Mouse (Mus musculus) granulocyte monocyte progenitor cell, adult 5-6 weeks (primary cell): ENCODE results near the gene Otud7b. TPM values are rescaled to one million over a fixed set of nuclear protein-coding genes. Genes with fewer than 3 reads are reported as not detected.
"Not testable (repeated sequence)": the region's sequence is repeated elsewhere in the genome, so short reads cannot be mapped to it uniquely, and the experiment has no call there.

Source experiments
- ATAC-seq: replicated peaks from 2 replicates; pipeline ENCODE4 v1.8.0; 2016; ENCODE audit warnings: mild to moderate bottlenecking, moderate TSS enrichment, inconsistent platforms; ENCODE audit not compliant: poor library complexity, severe bottlenecking
- total RNA-seq, 2 experiments: library from RNA; stranded (forward) in 1 of 2; stranded (reverse) in 1 of 2; fragments of 200-712, 200-1000 nt in 1 of 2; fragments of >200 nt in 1 of 2; fragmentation: Nextera tagmentation in 1 of 2; gene quantifications; 2 replicates each; pipeline ENCODE4 v1.2.3; 2014 to 2017

The Otud7b gene
- total RNA-seq, 2 experiments from 2014 or later: 6.1 to 8.8 TPM

DNA sequence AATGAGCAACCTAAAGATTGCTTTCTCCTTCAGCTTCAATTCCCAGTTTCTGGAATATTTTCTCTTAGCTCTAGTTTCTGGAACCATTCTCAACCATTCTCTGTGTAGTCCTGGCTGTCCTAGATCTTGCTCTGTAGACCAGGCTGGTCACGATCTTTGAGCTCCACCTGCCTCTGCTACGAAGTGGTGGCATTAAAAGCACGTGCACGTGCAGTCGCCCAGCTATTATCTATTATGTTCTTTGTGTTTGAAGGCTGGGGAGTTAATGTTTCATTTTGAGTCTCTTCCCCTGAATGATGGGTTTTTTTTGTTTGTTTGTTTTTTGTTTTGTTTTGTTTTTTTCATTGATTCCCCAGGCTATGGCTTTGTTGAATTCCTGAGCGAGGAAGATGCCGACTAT is 68.9 kb downstream of the Otud7b start:
- no peak for ATAC-seq

DNA sequence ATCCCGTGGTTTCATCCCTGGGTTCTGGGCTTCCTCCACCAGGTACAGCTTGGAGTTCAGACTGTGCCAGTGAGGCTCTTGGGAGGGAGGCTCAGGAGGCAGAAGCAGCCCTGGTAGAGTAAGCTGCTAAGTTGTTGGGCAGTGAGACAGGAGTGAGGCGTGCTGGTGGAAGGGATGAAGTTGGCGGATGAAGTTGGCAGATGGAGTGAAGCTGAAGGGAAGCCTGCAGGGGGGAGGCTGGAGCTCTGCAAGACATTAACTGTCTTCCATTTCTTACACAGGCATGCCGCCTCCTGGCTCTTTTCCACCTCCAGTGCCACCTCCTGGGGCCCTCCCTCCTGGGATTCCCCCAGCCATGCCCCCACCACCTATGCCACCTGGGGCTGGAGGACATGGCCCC is 69.7 kb downstream of the Otud7b start:
- not testable (repeated sequence) for ATAC-seq

DNA sequence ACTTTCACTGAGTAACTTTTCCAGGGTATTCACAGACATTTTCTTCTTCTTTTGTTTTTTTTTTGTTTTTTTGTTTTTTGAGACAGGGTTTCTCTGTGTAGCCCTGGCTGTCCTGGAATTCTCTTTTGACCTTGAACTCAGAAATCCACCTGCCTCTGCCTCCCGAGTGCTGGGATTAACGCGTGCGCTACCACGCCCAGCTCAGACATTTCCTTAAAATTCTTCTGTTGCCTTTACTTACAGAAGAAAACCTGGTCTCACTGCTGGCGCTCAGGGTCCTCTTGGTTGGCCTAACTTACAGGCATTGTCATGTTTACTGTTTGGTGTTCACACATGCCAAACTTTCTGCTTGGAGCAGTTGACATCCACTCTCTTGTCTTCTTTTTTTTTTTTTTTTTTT is 70.9 kb downstream of the Otud7b start:
- no peak for ATAC-seq

DNA sequence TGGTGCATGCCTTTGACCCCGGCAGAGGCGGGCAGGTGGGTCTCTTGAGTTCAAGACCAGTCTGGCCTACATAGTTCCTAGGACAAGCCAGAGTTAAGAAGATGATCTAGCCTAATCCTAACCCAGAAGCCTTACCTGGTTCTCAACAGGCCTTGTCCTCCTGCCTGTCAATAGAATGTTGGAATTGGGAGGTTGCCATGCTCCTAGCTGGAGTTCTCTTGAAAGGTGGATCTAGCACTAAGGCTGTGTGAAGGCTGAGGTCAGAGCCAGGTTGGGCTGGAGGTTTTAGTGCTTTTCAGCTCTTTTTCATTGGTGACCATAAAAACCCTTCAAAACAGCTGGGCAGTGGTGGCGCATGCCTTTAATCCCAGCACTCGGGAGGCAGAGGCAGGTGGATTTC is 74.1 kb downstream of the Otud7b start:
- ATAC-seq: no peak

DNA sequence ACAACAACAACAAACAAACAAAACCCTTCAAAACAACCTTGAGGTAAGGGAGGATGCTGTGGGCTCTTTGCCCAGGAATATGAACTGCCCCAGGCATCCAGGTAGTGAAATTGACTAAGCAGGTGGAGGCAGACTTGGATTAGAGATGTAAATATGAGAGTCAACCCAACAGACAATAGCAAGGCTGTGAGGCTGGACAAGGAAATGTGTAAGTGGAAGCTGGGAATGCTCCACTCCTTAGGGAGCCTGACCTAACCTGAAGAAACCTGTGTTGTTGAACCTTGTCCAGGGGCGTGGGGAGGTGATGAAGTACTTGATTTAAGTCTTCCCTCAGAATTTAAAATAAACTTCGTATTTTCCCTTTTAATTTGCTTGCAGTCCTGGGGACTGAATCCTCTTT is 74.6 kb downstream of the Otud7b start:
- ATAC-seq: no peak

DNA sequence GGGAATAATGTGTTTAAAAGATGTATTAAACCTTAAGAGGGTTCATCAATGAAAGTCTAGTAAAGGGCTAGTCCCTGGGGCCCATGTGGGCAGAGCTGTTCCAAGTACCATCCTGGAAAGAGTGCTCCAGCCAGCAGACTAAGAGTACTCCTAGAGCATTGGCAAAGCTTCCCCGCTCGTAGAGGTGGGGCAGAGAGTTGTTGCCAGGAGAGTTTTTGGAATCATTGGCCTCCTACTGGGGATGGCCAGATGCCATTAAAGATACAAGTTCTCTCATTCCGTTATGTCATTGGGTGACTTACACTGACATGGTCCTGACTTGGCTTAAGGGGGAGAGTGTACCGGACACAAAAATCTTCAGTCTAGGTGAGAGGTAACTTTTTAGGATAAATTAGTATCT is 75.2 kb downstream of the Otud7b start:
- no peak for ATAC-seq

DNA sequence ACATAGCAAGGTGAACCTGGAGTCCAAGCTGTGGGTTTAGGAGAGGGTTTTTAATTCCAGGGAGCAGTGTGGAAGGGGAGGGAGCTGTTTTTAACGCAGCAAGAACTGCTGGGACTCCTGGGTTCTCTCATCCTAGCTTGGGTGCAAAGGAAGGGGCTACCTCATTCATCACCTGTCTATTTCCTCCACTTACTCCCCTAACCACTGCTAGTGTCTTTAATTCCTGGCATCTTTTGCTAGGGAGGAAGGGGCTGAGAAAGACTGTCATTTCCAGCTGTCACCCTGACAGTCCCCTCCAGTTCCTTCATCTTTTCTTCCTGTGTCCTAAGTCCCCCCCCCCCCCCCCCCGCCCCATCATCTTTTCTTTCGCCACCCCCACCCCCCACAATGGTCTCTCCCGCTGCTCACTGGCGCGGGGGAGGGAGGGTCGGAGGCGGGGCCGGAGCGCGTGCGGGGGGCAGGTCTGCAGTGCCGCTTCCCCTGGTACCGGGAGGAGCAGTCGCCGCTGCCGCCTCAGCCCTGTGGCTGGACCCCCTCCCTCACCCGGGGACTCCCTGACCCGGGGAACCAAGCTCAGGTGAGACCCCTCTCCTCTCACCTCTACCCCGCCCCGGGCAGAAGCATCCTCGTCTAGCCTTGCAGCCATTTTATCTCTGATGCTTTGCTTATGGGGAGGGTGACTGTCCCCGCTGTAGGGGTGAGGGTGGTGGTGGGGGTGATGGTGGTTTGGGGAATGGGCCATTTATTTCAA is 76.6 kb downstream of the Otud7b start, which contains the start of gene Sv2a:
Sv2a (plus strand) TSS at position 425 of the 751 bp plus-strand sequence.
- ATAC-seq: peak; percentile 73

- no peak for ATAC-seq
Measured at GRCm38 (mm10) chr3:96181510-96182381, 77.4 kb downstream of the Otud7b start.

DNA sequence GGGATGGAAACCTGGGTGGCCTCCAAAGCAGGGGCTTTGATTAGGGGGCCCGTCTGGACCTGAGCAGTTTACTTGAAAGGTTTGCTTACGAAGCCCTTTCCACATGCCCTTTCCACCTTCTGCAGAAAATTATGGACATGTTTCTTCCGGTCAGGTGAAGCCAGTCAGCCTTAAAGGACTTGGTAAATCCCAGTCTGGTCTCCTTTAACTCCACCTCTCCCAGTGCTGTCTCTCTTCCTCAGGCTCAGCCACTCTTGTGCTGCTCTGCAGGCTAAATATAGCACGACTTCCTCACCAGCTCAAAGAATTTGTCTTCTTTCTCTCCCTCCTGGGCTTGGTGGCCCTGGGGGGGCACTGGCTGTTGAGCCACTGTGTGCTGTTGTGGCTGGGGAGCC is 78.1 kb downstream of the Otud7b start:
- peak; percentile 18; the same call in 1 of the 2 replicates for ATAC-seq

DNA sequence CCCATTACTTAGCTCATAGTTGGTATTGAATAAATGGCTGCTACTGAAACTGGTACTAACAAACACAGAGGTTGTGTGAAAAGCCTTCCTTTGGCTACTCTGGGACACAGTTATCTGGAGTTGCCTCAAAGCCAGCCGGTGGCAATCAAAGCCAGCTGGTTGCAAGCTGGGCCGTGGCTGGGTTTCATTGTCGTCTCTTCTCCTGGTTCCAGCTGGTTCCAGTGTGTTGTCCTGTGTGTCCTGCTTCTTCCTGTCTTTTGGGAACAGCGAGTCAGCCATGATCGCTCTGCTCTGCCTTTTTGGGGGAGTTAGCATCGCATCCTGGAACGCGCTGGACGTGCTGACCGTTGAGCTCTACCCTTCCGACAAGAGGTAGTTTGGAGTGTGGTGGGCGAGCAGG is 88.7 kb downstream of the Otud7b start:
- no peak for ATAC-seq

DNA sequence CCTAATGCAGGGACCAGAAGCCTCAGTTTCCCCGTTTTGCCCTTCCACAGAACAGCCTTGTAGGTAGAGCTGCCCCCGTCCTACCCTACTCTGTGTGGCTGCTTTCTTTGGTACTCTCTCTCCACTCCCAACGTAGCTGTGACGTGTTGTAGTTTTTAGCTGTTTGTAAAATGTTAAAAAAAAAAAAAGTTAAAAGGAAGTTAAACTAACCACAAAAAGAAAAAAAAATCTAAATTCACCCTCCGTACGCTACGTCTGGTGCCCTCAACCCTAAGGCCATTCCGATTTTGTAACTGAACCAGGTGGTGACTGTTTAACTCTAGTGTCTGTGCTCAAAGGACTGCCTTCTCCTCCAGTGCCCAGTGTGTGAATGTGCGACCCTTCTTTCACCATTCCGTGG is 90.6 kb downstream of the Otud7b start:
- ATAC-seq: peak; percentile 54

GRCm38 (mm10) chr3:96195616-96196313 is 91.4 kb downstream of the Otud7b start:
- ATAC-seq: no peak

DNA sequence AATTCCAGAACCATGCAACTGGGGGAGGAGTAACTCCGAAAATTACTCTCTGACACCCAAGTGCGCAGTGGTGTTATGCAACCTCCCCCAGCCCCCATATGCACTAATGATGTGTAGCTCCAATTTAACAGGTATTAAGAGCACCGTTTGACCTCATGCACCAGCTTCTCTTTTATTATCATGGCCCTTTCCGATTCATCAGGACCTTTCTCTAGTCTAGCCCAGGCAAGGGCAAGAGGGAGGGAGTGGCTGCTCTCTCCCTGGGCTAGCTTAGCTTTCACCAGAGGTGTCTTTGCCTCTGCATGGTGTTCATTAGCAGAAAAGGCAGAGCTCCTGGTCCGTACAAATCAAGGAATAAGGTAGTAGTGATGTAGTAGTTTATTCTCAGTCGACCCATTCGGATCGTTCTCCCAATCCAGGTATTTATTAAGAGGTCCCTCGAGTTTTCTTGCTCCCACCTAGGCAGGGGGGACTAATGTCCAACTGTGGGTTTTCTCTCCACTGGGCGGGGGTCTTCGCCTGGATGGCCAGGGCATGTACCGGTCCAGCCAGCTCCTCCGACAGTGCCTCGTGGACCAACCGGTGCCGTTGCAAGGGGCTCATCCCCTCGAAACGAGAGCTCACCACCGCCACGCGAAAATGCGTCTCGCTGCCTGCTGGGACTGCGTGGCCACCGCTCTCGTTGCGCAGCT is 92.3 kb downstream of the Otud7b start:
- no peak for ATAC-seq

DNA sequence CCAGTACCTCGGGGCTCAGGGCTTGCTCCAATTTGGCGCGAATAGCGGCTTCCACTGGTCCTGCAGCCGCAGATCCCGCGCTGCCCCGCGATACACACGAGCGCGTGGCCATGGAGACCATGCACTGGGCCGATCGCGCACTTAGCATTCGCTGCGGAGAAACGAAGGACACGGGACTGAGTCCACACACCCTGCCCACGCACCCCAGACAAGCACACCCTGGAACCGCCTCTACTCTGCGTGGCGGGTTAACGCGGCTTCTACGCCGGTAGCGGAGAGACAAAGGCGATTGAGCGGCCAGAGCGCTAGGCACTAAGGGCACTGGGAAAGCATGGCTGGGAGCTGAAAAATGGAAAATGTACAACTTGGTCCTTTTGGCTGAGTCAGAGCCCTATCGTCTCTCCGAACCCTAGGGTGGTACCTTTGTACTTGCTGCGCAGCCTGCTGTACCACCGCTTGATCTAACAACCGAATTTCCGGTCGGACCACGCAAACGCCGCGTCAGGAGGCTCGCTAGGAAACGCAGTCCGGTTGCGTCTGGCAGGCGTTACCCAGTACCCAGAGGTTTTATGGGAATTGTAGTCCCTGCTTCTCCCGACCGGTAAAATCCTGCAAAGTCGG is 92.9 kb downstream of the Otud7b start:
- ATAC-seq: peak; percentile 68

- ATAC-seq: peak; percentile 49
Measured at GRCm38 (mm10) chr3:96198181-96198580, 93.9 kb downstream of the Otud7b start.

- ATAC-seq: not testable (repeated sequence)
Measured at GRCm38 (mm10) chr3:96198601-96199251, 94.4 kb downstream of the Otud7b start.

GRCm38 (mm10) chr3:96199731-96200130 is 95.4 kb downstream of the Otud7b start:
- ATAC-seq: no peak

DNA sequence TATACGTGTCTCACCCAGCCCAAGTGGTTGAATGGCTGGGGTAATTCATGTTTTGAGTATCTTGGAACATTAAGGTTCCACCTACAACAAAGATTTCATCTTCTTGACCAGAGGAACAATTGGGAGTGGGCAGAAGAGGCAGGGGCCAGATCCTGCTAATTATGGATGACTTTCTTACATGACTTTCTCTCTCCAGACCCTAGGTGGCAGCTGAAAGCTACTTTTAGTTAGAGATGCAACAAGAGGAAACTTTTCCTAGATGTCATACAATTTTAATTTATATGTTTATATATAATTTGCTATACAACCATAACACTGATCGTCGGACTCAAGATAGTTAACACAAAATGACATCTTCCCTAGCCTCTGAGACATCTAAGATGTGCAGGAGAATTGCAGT is 103.5 kb downstream of the Otud7b start:
- ATAC-seq: no peak

- ATAC-seq: no peak
Measured at GRCm38 (mm10) chr3:96209242-96209641, 104.9 kb downstream of the Otud7b start.
